Mouse (Mus musculus): ENCODE measurements around the gene Lce1a2.

- TF ChIP-seq EP300 (IDR thresholded peaks at IDR 0.05): no peak
- no peak for TF ChIP-seq CTCF (IDR thresholded peaks at IDR 0.05)
These were observed 30.3 kb downstream of the Lce1a2 start for GRCm38 (mm10) chr3:92639854-92640253.

All from lung, postnatal 0 days (tissue).